Mouse (Mus musculus): ENCODE results near the gene Neurl3.
A peak's percentile ranks its signal among the peaks of the same experiment; 100 is the strongest.

The Neurl3 gene

DNA sequence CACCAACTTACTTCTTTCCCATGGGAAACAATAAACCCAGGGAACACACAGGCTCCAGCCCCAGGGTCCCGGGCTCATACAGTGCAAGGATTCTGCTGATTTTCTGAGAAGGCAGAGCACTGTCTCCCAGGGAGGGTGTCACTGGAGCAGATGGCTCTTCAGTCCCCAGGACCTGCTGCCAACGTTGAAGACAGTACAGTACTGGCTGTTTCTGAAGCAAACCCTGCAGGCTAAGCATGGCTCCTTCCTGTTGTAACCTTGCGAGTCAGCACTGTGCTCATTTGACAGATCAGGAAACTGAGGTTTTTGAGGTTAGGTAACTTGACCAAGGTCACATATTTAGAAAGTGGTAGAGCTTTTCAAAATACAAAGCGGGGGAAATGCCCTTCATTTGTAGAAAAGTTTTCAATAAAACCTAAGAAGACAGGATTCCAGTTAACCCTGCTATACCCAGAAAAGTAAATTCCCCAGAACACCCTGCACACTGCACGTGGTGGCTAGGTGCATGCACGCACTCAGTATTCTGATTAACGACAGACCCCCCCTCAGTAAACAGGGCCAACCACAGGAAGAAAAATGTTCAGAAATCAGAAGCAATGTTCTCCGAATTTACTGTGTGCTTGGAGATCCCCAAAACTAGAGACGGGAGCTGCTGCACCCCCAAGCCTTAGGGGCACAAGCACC is 22.1 kb upstream of the Neurl3 start:
- DNase-seq, result no peak

DNA sequence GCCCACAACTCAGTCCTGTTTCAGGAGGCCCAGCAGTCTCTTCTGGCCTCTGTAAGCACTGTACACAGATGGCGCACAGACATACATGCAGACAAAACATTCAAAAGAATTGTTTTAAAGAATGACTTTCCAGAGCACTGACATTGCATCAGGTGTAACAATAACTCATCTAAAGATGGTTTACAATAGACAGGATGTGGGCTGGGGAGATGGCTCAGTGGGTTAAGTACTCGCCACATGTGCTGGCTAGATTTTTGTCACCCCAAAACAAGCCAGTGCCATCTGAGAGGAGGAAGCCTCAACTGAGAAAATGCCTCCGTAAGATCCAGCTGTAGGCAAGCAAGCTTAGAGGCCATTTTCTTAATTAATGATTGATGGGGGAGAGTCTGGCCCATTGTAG is 19.9 kb upstream of the Neurl3 start:
- DNase-seq, result no peak

DNA sequence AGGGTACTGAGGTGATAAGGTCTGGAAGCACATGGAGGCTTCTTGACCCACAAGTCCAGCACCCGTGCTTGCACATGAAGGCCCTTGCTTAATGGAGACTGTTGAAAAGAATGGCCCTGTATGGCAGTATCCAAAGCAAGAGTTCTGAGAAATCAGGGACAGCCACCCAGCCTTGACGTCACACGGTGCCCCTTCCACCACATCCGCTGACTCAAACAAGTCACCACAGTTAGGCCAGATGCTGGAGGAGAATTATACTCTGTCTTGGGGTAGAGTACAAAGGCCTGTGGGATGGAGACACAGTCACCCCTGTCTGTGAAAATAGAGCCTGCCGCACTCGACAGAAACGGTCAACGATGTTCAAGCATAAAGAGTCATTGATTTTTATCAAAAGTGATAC is 19.0 kb upstream of the Neurl3 start:
- DNase-seq, result no peak

DNA sequence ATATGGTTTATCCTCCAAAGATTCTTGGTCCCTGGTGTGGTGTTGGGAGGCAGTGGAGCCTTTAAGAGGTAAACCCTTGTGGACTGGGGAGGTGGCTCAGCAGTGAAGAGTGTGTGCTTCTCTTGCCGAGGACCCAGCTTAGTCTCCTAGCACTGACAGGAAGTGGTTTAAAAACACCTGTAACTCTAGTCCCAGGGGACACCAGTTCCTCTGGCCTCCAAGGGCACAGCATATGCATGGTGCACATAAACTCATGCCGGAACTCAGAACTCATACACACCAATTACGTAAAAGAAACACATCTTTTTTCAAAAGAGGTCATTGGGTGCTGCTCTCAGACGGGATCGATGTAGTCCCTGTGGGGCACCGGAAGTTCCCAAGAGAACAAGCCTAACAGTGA is 7.4 kb upstream of the Neurl3 start:
- DNase-seq, result no peak

DNA sequence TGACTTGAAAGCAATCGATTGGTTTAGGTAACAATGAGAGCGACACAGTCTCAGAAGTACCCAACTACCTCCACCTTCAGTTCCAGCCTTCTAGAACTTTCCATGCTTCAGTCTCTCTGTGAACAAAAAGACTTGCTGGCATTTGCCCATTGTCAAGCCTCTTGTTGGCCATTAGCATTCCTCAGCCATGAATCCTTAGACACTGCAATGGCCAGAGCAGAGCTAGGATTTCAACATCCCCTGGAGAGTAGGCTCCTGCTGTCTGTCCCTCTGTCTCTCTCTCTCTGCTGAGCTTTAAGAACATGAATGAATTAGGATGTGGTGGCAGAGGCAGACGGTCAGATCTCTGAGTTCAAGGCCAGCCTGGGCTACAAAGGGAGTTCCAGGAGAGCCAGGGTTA is 6.5 kb upstream of the Neurl3 start:
- DNase-seq, result no peak

DNA sequence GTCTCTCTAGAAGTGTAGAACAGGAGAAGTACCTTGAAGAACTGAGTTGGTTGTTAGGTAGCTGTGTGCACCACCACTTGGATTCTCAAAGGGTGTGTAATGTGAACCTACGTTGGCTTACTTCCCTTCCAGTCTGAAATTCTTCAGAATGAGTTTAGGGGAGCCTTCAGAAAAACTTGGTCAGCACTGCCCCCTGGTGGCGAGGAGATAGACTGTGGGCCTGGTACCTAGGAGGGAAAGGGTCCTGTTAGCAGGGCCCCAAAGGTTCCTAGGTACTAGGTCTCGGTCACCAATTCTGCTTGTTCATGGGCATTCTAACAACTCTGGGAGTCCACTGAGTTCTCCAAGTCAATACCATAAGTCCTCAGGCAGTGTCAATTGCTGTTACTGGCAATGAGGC is 4.7 kb upstream of the Neurl3 start:
- peak; percentile 85 for DNase-seq

DNA sequence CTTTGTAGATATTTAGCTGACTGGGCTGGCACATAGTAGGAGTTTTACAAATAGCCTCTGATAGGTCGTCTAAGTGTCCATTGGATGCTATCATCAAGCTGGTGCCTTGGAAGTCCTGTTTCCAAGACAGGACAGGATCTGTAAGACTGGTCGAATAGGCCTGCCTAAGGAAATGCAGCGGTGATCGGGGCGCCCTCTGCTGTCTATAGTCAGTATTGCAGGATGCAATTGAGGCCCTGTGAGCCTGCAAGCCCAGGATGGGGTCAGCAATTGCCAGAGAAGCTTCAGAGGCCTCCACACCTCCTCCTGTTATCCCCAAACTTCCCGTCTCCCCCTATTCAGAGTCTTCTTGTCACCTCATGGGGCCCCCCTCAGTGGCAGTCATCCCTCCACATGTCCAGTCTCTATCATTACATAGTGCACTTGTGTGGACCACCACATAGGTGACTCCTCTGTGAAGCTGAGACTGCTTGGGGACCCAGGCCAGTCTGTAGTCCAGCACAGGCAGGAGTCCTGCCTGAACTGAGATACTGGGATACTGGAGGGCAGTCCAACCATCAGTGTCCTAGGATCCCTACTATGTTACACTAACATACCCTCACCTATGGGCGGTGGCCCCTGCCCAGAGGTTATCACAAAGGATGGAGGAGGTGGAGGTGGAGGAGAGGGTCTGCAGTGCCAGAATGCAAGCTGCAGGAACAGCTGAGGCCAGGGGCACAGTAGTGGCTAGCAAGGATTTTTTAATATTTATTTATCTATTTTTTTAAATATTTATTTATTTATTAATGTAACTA is 3.0 kb upstream of the Neurl3 start:
- peak; percentile 68 for DNase-seq

DNA sequence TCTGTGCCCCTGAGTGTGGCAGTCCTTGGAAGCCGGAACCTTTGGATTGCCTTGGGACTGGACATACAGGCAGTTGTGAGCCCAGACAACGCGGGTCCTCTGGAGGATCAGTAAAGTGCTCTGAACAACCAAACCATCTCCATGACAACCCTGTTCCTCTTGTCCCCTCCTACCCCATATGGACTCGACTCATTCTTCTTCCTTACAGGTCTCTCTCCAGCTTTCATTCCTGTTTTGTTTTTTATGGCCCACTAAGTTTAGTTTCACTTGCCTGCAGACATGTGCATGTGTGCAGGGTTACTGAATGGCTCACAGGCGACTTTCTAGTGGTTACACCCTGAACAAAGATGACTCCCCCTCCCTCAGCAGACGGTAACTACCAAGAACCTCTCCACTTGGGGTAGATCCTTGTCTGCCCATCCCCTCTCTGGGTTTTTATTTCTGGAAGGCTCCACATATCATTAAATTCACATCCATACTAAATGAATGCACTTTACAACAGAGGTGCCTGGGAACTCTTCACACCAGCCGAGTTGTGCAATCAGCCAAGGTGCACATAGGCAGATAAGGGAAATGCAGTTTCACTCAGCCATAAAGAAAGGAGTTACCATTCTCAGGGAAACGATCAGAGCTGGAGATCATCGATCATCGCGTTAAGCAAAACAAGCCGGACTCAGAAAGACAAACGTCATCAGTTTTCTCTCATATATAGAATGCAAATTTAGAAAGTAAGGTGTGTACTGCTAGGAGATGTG is 1.3 kb upstream of the Neurl3 start:
- DNase-seq, result no peak

DNA sequence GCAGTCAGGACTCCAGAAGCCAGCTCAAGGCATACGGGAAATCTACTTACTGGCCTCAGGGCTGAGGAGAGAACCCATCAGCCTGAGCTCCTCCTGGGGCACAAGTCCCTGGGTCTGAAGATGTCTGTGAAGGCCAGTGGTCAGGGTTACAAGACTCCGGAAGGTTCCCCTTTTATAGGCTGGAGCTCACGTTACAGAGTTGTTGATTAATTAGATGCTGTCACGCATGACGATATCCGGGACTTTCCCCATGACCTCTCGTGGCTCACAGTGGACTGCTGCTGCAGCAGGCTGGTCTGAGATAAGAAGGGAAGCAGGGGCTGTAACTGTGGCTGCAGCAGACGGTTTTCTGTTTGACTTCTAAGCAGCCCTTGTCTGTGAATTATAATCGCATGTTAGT is 1.2 kb downstream of the Neurl3 start:
- peak; percentile 52 for DNase-seq

DNA sequence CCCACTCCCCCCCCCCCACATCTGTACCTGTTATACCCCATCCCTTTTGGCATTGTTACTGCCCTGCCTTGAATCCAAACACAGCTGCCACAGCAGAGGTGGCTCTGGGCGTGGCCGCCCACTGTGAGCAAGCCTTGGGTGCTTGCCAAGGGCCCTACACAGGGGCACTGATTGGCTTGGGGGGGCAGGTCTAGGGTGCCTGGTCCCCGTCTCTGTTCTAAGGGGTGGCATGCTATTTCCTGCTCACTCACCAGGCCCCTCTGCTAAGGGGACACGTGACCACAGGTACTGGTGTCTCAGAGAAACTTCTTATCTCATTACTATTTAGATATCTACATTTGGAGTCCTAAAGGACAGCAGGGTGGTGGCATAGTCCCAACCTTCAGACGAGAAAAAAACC is 1.9 kb downstream of the Neurl3 start:
- DNase-seq, result no peak

DNA sequence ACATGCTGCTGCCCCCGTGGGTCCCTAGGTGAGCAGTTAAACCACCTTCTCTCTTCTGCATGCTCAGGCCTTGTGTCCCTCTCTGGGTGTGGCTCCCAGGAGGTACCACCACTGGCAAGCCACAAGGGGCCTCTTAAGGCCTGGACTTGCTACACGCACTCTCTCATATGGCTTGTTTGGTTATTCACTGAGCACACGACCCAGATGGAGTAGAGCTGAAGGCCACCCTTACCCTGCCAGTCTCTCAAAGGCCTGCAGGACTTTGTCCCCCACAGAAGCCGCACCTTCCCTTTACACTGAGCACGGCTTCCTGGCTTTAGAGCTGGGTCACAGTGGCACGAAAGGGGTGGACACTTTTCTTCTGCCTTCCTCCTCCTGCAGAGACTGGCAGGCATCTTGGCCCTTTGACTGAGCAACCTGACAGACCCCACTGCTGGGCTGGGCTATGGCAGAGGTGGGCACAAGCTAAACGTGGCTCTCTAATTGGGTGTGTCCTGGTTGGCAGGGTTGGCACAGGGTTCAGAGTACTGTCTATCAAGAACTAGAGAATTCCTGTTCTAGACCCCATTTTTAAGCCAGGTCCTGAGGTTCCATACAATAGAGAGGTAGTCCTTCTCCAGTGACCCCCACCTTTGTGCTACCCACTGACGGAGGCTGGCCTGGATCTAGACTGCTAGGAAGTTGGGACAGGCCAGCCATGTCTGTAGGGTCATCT is 2.8 kb downstream of the Neurl3 start:
- no peak for DNase-seq

DNA sequence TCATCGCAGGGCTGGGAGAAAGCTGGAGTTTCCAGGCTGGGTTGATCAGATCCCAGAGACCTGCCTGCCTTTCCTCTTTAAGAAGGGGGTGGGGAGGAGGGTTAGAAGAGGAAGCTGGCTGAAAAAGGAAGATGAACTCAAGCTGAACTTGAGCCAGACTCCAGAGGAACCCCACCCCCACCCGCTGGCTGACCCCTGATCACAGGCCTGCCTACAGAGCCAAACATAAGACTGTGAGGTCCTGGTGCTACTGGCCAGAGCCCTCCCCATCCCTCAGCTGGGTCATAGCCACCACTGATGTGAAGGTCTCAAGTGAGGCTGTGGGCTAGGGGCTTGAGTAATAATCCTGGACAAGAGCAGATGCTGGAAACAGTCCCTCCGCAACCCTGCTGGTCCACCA is 3.8 kb downstream of the Neurl3 start:
- peak; percentile 54 for DNase-seq

DNA sequence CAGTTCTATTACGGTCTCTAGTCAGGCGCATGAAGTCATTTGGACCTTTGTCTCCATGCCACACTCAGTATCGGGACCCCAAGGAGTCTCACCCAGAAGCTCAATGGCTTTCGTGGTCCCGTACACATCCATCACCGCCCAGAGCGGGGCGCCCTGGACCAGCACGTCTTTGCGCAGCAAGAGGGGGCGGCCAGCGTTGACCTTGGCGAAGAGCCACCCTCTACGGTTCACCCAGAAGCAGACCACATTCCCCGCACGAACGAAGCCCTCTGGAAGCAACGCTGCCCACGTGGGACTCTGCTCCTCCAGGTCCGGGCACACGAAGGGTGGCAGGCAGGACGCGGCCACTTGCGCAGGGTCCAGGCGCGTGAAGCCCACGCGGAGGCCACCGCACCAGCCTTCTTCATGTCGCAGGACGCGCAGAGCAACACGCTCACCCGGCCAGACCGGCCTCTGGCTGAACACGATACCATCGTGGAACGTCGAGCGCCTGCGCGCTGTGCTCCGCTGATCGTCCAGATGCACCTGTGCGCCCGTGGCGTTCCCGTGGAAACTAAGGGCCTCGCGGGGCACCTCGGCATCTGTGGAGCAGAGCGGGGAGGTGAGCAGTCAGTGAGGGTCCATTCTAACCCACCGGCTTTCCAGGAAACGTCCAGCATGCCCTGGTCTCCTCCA is 5.2 kb downstream of the Neurl3 start:
- peak; percentile 27 for DNase-seq

DNA sequence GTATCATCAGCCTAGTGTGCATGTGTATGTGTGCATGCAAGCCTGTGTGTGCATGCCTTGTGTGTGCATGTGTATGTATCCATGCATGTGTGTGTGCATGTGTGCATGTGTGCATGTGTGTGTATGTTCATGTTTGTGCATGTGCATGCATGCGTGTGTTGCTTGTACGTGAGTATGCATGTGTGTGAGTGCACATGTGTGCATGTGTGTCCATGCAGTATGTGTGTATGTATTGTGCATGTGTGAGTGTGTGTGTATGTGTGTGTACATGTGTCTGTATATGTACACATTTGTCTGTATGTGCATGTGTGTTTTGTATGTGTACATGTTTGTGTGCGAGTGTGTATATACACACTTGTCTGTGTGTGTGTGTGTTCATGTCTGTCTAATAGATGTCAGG is 6.9 kb downstream of the Neurl3 start:
- no peak for DNase-seq

DNA sequence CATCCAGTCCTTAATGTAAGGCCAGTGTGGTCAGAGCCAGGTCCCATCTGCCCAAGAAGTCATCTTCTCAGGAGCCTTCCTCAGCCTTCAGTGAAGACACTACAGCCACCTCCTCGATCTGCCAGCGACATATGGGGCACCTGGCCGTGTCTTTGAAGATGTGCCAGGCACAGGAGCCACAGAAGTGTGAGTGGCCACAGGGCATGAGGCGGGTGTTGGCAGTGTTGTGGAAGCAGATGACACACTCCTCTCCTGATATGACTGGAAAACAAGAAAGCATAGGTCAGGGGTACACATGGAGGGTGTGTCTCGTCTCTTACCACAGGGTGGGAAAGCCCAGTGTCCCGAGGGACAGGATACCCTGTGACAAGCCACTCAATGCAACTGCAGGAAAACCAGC is 8.2 kb downstream of the Neurl3 start:
- no peak for DNase-seq

DNA sequence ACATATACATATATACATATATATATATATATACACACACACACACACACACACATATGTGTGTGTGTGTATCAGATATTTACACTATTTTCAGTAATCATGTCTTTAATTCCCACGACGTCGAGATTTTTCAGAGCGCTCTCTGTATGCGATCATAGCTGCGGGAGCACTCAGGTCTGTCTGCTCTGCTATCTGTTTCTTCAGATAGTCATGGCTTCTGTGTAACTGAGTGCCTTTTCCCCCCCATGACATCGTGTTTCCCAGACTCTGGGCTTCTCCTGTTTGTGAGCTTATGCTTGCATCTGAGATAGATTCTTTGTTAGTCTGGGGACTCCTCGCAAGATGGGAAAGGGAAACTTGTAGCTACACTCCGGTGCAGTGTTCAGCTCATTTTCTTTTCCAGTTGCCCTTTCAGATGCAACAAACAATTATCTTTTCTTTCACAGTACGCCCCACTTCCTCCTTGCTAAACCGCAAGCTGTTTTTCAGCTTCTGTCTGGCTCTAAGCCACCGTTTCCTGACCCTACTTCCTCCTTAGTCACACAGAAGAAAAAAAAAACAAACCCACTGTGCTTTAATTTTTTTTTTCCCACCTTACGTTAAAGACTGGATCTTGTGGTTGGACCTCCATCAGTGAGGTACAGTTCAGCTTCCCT is 10.5 kb downstream of the Neurl3 start:
- no peak for DNase-seq

DNA sequence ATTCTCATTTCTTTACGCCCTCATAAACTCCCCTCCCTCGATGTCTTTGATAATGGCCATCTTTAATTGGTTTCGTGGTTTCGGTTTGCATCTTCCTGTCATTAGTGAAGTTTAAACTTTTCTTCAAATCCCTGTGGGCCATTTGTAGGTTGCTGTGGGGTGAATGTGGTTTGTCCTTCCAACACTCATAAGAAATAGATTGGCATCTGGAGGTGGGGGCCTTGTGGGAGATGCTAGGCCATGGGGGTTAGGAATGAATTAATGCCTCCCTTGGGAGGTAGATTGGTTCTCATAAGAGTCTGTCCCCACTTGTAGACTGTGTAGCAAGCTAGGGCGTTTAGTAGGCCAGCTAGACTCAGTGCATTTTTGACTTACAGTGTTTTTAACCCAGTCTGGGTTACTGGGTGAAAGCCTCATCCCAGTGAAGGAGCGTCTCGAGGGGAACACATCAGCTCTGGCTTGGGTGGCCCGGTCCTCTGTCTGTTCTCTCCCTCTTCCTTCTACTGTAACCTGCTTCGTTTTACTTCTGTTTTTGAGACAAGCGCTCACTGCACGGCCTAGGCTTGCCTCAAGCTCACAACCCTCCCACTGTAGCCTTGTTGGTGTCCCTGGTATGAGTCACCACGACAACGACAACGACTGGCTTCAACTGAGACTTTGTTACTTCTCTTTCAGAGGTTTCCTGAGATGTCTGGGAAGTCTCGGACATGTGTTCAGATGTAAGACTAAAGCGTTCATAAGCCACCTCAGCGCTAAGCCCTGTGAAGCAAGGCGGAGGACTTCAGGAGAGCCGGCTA is 12.6 kb downstream of the Neurl3 start:
- no peak for DNase-seq

DNA sequence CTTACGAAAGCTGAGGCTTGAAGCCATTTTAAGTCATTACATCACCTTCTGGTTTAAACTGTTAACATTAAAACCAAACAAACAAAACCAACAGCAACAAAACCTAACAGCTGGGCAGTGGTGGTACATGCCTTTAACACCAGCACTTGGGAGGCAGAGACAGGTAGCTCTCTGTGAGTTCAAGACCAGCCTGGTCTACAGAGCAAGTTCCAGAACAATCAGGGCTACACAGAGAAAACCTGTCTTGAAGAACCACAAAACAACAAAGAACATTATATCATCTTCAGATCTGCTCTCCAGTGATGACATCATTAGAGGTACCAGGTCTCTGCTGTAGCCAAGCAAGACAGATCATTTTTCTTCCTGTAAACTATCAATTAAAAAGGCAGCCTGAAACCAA is 14.1 kb downstream of the Neurl3 start:
- DNase-seq, result no peak

DNA sequence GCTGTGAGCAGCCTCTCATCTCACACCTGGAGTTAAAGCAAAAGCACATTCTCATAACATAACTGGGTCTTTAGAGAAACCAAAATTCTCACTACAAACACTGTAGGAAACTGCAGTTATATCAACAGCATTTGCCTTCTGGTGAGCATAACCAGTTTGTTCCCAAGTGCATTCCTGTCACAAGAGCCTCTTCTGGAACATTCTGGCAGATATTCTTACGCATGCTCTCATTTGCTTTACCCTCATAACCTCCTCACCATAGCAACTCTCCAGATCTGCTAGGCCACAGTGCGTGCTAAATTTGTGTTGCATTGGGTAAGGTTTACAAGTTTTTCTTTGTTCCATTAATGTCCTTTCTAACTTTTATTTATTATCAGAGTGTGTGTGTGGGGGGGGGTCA is 15.2 kb downstream of the Neurl3 start:
- DNase-seq, result no peak

DNA sequence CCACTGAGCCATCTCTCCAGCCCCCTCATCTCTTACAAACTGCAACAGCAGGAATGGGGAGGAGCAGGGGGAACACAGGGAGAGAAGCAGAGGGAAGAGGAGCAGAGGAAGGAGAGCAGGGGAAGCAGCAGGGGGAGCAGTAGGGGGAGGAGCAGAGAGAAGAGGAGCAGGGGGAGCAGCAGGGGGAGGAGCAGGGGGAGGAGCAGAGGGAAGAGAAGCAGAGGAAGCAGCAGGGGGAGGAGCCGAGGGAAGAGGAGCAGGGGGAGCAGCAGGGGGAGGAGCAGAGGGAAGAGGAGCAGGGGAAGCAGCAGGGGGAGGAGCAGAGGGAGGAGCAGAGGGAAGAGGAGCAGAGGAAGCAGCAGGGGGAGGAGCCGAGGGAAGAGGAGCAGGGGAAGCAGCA is 15.8 kb downstream of the Neurl3 start:
- DNase-seq, result no peak

DNA sequence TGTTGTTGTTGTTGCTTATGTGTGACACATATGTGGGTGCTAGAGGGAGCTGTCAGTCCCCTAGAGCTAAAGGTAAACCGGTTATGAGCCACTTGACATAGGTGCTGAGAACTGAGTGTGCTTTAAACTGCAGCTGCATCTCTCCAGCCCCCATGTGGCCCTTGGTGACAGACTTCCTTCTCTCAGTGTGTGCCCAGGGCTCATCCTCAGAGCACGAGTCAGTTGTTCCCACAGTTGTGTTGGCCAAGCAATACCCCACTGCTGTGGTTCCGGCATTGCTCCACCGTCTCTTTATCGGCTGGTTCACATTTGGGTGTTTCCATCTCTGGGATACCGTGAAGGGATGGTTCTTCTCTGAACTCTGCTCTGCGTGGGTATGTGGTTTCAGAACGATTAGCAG is 17.2 kb downstream of the Neurl3 start:
- no peak for DNase-seq
